Mouse (Mus musculus): Measurements from ENCODE around the gene Fbxl13. TPM values are rescaled to one million over a fixed set of nuclear protein-coding genes. Genes with fewer than 3 reads are reported as not detected.

The Fbxl13 gene
- total and polyA plus RNA-seq, 3 experiments, result 0.11 TPM; not detected in 2

GRCm38 (mm10) chr5:21498490-21498889, 146.9 kb downstream of the Fbxl13 start:
- no peaks in the 10 kb centered on the region; the same call in 1 of the 2 replicates for H3K4me1 ChIP-seq (ENCODE audit: insufficient read depth, low read depth, low read length)
- H3K36me3 ChIP-seq (replicated peaks), result no peaks in the 10 kb centered on the region
- no peak for DNase-seq (ENCODE audit: low spot score)
- H3K9me3 ChIP-seq (replicated peaks), result no peaks in the 10 kb centered on the region
- H3K4me3 ChIP-seq (ENCODE audit: low read depth, low read length), result no peak overlapping the region
- no peak for TF ChIP-seq TAL1 (conservative IDR thresholded peaks at IDR 0.05; ENCODE audit: low read depth, low read length)
- no peak for TF ChIP-seq CTCF (IDR thresholded peaks at IDR 0.05; ENCODE audit: low read depth, low read length)
- no peak for TF ChIP-seq GATA1 (IDR thresholded peaks at IDR 0.05; ENCODE audit: borderline replicate concordance, low read length)
- no peak for TF ChIP-seq POLR2AphosphoS5 (IDR thresholded peaks at IDR 0.05; ENCODE audit: insufficient replicate concordance, low read depth, low read length)
- TF ChIP-seq GATA2 (IDR thresholded peaks at IDR 0.05; ENCODE audit: borderline replicate concordance, low read depth, low read length), result no peak
- peaks cover 18% of the 10 kb centered on the region for H3K27me3 ChIP-seq (ENCODE audit: insufficient read depth, low read length)
- ATAC-seq (ENCODE audit: extremely low read depth, insufficient number of reproducible peaks, low FRiP score, poor library complexity, severe bottlenecking), result no peak

DNA sequence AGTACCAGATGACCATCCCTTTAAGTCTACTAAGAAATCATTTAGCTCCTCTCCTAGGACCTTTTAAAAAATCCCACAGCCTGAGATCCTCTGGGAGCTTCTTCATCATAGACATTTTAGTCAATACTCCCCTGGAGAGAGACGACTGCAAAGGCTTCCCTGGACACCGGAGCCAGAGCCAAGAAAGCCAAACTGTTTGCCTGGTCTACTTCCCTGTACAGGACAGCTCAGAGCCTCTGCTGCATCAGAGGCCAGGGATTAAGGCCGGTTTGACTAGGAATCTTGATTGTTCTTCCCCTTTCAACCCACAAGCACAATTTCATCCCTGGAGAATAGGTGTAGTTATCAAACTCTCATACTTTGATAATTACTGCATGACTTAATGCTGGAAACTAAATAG, 148.6 kb downstream of the Fbxl13 start:
- TF ChIP-seq CTCF (IDR thresholded peaks at IDR 0.05; ENCODE audit: low read depth, low read length) (no peak), GATA1 (IDR thresholded peaks at IDR 0.05; ENCODE audit: borderline replicate concordance, low read length) (no peak), TAL1 (conservative IDR thresholded peaks at IDR 0.05; ENCODE audit: low read depth, low read length) (no peak), GATA2 (IDR thresholded peaks at IDR 0.05; ENCODE audit: borderline replicate concordance, low read depth, low read length) (no peak), POLR2AphosphoS5 (IDR thresholded peaks at IDR 0.05; ENCODE audit: insufficient replicate concordance, low read depth, low read length) (no peak)
- ATAC-seq (ENCODE audit: extremely low read depth, insufficient number of reproducible peaks, low FRiP score, poor library complexity, severe bottlenecking), result no peak
- H3K36me3 ChIP-seq (replicated peaks), result no peaks in the 10 kb centered on the region
- H3K4me3 ChIP-seq (ENCODE audit: low read depth, low read length), result no peak overlapping the region
- H3K27me3 ChIP-seq (ENCODE audit: insufficient read depth, low read length), result peaks cover 18% of the 10 kb centered on the region
- no peak for DNase-seq (ENCODE audit: low spot score)
- no peaks in the 10 kb centered on the region; the same call in 1 of the 2 replicates for H3K4me1 ChIP-seq (ENCODE audit: insufficient read depth, low read depth, low read length)
- no peaks in the 10 kb centered on the region for H3K9me3 ChIP-seq (replicated peaks)

DNA sequence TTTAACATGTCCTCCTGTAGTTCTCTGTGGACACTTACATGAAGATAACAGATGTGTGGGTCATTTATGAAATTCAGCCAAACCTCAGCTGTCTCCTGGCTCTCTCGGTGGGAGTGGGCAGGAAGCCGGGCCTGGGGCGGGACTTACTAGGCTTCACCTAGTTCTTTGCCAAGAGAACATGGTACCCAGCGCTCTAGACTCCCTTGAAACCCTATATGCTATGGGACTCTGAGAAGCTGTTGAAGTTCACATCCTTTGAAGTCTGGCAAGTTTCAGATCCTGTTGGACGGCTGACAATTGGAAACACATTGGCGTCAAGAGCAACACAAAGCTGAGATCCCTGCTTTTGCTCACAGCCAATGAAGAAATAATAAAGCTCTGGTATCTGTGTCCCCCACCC, 149.1 kb downstream of the Fbxl13 start:
- Histone ChIP-seq H3K27me3 (ENCODE audit: insufficient read depth, low read length) (peaks cover 16% of the 10 kb centered on the region), H3K4me1 (ENCODE audit: insufficient read depth, low read depth, low read length) (no peaks in the 10 kb centered on the region; the same call in 1 of the 2 replicates), H3K9me3 (replicated peaks) (no peaks in the 10 kb centered on the region), H3K4me3 (ENCODE audit: low read depth, low read length) (no peak overlapping the region), H3K36me3 (replicated peaks) (no peaks in the 10 kb centered on the region)
- DNase-seq (ENCODE audit: low spot score) (no peak), ATAC-seq (ENCODE audit: extremely low read depth, insufficient number of reproducible peaks, low FRiP score, poor library complexity, severe bottlenecking) (no peak)
- TF ChIP-seq CTCF (IDR thresholded peaks at IDR 0.05; ENCODE audit: low read depth, low read length) (no peak), TAL1 (conservative IDR thresholded peaks at IDR 0.05; ENCODE audit: low read depth, low read length) (no peak), GATA1 (IDR thresholded peaks at IDR 0.05; ENCODE audit: borderline replicate concordance, low read length) (no peak), POLR2AphosphoS5 (IDR thresholded peaks at IDR 0.05; ENCODE audit: insufficient replicate concordance, low read depth, low read length) (no peak), GATA2 (IDR thresholded peaks at IDR 0.05; ENCODE audit: borderline replicate concordance, low read depth, low read length) (no peak)

DNA sequence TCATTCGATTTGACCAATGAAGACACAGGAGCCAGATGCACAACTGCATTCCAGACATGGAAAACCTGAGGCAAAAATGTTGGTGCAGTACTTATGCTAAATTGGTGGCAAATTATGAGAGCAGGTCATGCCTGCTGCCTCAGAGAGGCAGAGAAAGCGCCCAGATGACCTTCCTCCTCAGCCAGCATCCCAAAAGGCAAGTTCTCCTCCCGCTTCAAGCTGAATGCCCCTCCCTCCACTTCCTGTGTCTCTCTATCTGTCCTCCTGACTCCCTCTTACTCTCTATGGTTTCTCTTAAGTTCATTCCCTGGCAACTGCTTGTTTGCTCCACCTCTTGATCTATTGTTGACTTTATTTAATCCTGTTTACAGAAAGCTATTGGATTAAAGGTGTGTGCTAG, 150.7 kb downstream of the Fbxl13 start:
- TF ChIP-seq GATA2 (IDR thresholded peaks at IDR 0.05; ENCODE audit: borderline replicate concordance, low read depth, low read length), result no peak
- H3K9me3 ChIP-seq (replicated peaks), result no peaks in the 10 kb centered on the region
- no peak overlapping the region for H3K4me3 ChIP-seq (ENCODE audit: low read depth, low read length)
- DNase-seq (ENCODE audit: low spot score), result no peak
- H3K36me3 ChIP-seq (replicated peaks), result no peaks in the 10 kb centered on the region
- H3K4me1 ChIP-seq (ENCODE audit: insufficient read depth, low read depth, low read length), result no peaks in the 10 kb centered on the region; the same call in 1 of the 2 replicates
- ATAC-seq (ENCODE audit: extremely low read depth, insufficient number of reproducible peaks, low FRiP score, poor library complexity, severe bottlenecking), result no peak
- peaks cover 7% of the 10 kb centered on the region for H3K27me3 ChIP-seq (ENCODE audit: insufficient read depth, low read length)

DNA sequence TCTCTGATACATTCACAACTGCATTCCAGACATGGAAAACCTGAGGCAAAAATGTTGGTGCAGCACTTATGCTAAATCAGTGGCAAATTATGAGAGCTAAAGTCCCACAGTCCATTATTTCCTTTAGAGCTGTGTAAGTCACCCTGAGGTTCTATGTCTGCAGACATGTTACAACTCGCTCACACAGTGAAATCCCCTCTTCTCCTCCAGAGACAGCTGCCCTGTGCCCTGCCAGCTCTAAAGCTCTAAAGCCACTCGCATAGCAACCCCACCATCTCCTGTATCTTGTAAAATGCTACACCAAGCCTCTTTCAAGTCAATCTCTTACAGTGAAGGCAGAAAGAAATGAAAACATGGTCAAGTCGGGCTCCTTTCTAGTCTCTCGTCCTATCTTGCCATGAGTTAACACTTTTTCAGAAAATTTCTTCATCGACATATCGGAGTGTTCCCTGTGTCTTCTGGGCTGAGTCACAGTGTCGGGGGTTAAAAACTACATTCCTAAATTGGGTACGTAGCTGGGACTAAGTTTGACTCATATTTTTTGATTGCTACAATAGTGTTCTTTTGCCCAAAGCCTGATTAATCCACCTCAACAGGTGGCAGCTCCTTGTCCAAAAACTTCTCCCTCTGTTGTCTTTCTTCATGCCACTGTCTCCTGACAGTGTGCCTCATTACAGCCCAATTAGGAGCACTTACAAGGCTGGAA, 152.0 kb downstream of the Fbxl13 start:
- H3K36me3 ChIP-seq (replicated peaks), result no peaks in the 10 kb centered on the region
- TF ChIP-seq CTCF (IDR thresholded peaks at IDR 0.05; ENCODE audit: low read depth, low read length) (no peak), TAL1 (conservative IDR thresholded peaks at IDR 0.05; ENCODE audit: low read depth, low read length) (no peak), GATA2 (IDR thresholded peaks at IDR 0.05; ENCODE audit: borderline replicate concordance, low read depth, low read length) (no peak), GATA1 (IDR thresholded peaks at IDR 0.05; ENCODE audit: borderline replicate concordance, low read length) (no peak), POLR2AphosphoS5 (IDR thresholded peaks at IDR 0.05; ENCODE audit: insufficient replicate concordance, low read depth, low read length) (no peak)
- no peak for ATAC-seq (ENCODE audit: extremely low read depth, insufficient number of reproducible peaks, low FRiP score, poor library complexity, severe bottlenecking)

DNA sequence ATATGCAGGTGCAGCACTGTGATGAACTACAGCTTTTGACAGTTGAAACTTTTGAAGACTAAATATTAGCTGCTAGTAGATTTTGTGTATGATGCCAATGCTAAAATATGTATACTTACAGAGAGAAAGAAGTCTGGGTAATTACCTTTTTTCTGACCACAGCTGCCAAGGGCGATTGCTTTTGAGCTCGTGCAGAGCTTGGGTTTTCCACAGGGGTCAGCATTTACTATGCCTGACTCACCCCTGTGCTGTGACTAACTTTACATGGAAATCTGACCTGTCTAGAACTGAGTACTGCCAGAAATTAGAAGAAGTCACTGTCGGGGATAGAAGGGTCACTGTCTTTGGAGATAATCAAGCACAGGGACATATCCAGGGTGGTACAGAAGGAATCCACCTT, 153.2 kb downstream of the Fbxl13 start:
- peaks cover 2% of the 10 kb centered on the region for H3K36me3 ChIP-seq (replicated peaks)
- no peak for TF ChIP-seq GATA2 (IDR thresholded peaks at IDR 0.05; ENCODE audit: borderline replicate concordance, low read depth, low read length)
- no peak for TF ChIP-seq GATA1 (IDR thresholded peaks at IDR 0.05; ENCODE audit: borderline replicate concordance, low read length)
- no peak for TF ChIP-seq POLR2AphosphoS5 (IDR thresholded peaks at IDR 0.05; ENCODE audit: insufficient replicate concordance, low read depth, low read length)
- TF ChIP-seq CTCF (IDR thresholded peaks at IDR 0.05; ENCODE audit: low read depth, low read length), result no peak
- TF ChIP-seq TAL1 (conservative IDR thresholded peaks at IDR 0.05; ENCODE audit: low read depth, low read length), result no peak
- no peaks in the 10 kb centered on the region; the same call in 1 of the 2 replicates for H3K4me1 ChIP-seq (ENCODE audit: insufficient read depth, low read depth, low read length)
- H3K4me3 ChIP-seq (ENCODE audit: low read depth, low read length), result no peak overlapping the region
- peaks cover 5% of the 10 kb centered on the region for H3K27me3 ChIP-seq (ENCODE audit: insufficient read depth, low read length)
- no peak for ATAC-seq (ENCODE audit: extremely low read depth, insufficient number of reproducible peaks, low FRiP score, poor library complexity, severe bottlenecking)
- H3K9me3 ChIP-seq (replicated peaks), result no peaks in the 10 kb centered on the region
- DNase-seq (ENCODE audit: low spot score), result no peak

More for the DNA sequence above, 152.0 kb downstream of the Fbxl13 start:
- no peak for DNase-seq (ENCODE audit: low spot score)
- H3K4me1 ChIP-seq (ENCODE audit: insufficient read depth, low read depth, low read length), result no peaks in the 10 kb centered on the region; the same call in 1 of the 2 replicates
- no peak overlapping the region for H3K4me3 ChIP-seq (ENCODE audit: low read depth, low read length)
- no peaks in the 10 kb centered on the region for H3K9me3 ChIP-seq (replicated peaks)
- peaks cover 5% of the 10 kb centered on the region for H3K27me3 ChIP-seq (ENCODE audit: insufficient read depth, low read length)

Data from G1E (cell line).